Mouse (Mus musculus) heart, embryonic 14.5 days (tissue): Measurements from ENCODE around the gene Pla2r1. TPM values are rescaled to one million over a fixed set of nuclear protein-coding genes. Genes with fewer than 3 reads are reported as not detected.

Source experiments
- ATAC-seq: fragments of 200-750 bp; cut with Nextera tagmentation; 2 replicates; pipeline ENCODE4 v1.8.0; 2017; ENCODE audit warnings: low read depth, moderate TSS enrichment; ENCODE audit not compliant: insufficient number of reproducible peaks, insufficient read depth, low FRiP score
- H3K27ac ChIP-seq, 2 experiments: fragments of 200-500 bp in 1 of 2; fragments of 300-500 bp in 1 of 2; sonication (generic) in 1 of 2; replicated peaks in 1 of 2; 2 replicates each; pipeline ENCODE4 v1.5.1; 2012 to 2014; ENCODE audit warnings: low read depth in 2 of 2, low read length in 2 of 2, control low read depth in 1 of 2, mild to moderate bottlenecking in 1 of 2, mixed read lengths in 1 of 2; ENCODE audit not compliant: control insufficient read depth in 1 of 2, insufficient read depth in 1 of 2
- H3K27me3 ChIP-seq: fragments of 300-500 bp; sonication (generic); 2 replicates; pipeline ENCODE4 v1.6.1; 2014; ENCODE audit warnings: mild to moderate bottlenecking, low read length, control low read depth; ENCODE audit not compliant: control insufficient read depth, insufficient read depth
- H3K36me3 ChIP-seq: fragments of 300-500 bp; sonication (generic); 2 replicates; pipeline ENCODE4 v1.6.1; 2014; ENCODE audit warnings: mild to moderate bottlenecking, control low read depth, low read length, mixed read lengths; ENCODE audit not compliant: control insufficient read depth, insufficient read depth
- H3K4me1 ChIP-seq, 2 experiments: fragments of 200-500 bp in 1 of 2; fragments of 300-500 bp in 1 of 2; sonication (generic) in 1 of 2; 2 replicates each; pipeline ENCODE4 v1.6.1; 2012 to 2014; ENCODE audit warnings: low read length in 2 of 2, control low read depth in 1 of 2, mixed read lengths in 1 of 2; ENCODE audit not compliant: control insufficient read depth in 2 of 2, insufficient read depth in 2 of 2
- H3K4me2 ChIP-seq: fragments of 300-500 bp; sonication (generic); 2 replicates; pipeline ENCODE4 v1.6.1; 2014; ENCODE audit warnings: mild to moderate bottlenecking, low read length
- H3K4me3 ChIP-seq, 2 experiments: fragments of 200-500 bp in 1 of 2; fragments of 300-500 bp in 1 of 2; sonication (generic) in 1 of 2; 2 replicates each; pipeline ENCODE4 v1.5.1; 2012 to 2014; ENCODE audit warnings: low read length in 2 of 2, mild to moderate bottlenecking in 2 of 2, control low read depth in 1 of 2, low read depth in 1 of 2, moderate library complexity in 1 of 2; ENCODE audit not compliant: control insufficient read depth in 1 of 2, insufficient read depth in 1 of 2
- H3K9ac ChIP-seq: fragments of 300-500 bp; sonication (generic); 2 replicates; pipeline ENCODE4 v1.6.1; 2014; ENCODE audit warnings: mild to moderate bottlenecking, low read length
- H3K9me3 ChIP-seq: fragments of 300-500 bp; sonication (generic); 2 replicates; pipeline ENCODE4 v1.6.1; 2016; ENCODE audit warnings: low read length, control low read depth; ENCODE audit not compliant: control insufficient read depth
- WGBS: fragments of 180-500 bp; shearing (Covaris S2); extraction: QIAGEN DNeasy Blood & Tissue Kit; methylation state at CpG from one replicate; pipeline ENCODE4 v1.1.7; 2014; 5-methylcytosine and 5-hydroxymethylcytosine counted together
- polyA plus RNA-seq: library from polyadenylated mRNA; unstranded; fragments of >200 nt; fragmentation: Nextera tagmentation; extraction: Ambion mirVana; gene quantifications from 2 replicates; pipeline ENCODE4 v1.2.1, GENCODE M21; 2014

Pla2r1 gene
- polyA plus RNA-seq, 1 experiment from 2014 or later: 3.6 TPM

DNA sequence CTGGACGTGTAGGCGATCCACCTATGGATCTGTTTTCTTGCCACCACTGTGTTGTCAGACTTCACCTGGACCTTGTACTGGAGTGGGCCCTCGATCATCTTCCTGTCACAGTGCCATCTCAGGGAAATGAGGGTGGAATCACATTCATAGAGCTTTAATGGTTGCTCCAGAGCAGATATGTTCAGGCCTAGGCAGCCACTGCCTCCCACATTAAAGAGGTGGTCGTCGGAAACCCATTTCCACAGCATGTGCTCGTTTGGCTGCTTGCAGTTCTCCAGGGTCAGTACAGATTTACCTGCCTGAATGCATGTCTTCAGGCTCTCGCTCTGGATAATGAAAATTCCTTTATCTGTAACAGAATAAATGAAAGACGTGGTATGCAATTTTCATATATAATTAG, 18.4 kb downstream of the Pla2r1 start:
- H3K9me3 ChIP-seq: no peaks in the 10 kb centered on the region
- 0 out of 4 replicates have a peak, but pooled peaks cover 0 to 3% of the 10 kb centered on the region in 2 experiments for H3K4me1 ChIP-seq
- 86% methylated on average over 8 of the region's 8 CpGs for WGBS
- H3K36me3 ChIP-seq: no peaks in the 10 kb centered on the region
- no peak for ATAC-seq
- H3K4me3 ChIP-seq: no peak overlapping the region
- H3K27ac ChIP-seq: no peak overlapping the region
- no peak overlapping the region for H3K9ac ChIP-seq
- no peaks in the 10 kb centered on the region for H3K27me3 ChIP-seq
- H3K4me2 ChIP-seq: no peak overlapping the region

DNA sequence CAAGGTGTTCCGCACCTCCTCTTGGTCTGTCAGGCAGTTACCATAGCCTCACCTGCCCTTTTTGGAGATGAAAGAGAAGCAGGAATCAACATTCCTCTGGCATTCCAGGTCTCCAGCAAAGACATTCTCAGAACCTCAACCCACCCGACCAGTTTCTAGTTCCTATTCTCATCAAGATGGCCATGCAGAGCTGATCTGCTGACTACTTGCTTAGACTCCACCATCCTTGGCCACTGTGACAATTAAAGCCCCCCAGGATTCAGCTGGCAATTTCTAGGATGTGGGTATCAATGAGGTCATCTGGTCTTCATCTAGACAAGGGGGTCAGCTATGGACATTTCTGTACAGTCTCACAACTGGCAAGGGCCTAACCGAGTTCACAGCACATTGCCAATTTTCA, 20.1 kb downstream of the Pla2r1 start:
- H3K4me2 ChIP-seq: no peak overlapping the region
- WGBS: 75% methylated on average over 3 of the region's 3 CpGs
- H3K27ac ChIP-seq: no peak overlapping the region
- no peaks in the 10 kb centered on the region for H3K27me3 ChIP-seq
- H3K4me3 ChIP-seq: no peak overlapping the region
- no peak overlapping the region for H3K9ac ChIP-seq
- no peaks in the 10 kb centered on the region for H3K36me3 ChIP-seq
- H3K4me1 ChIP-seq: no peaks in the 10 kb centered on the region
- H3K9me3 ChIP-seq: no peaks in the 10 kb centered on the region
- ATAC-seq: no peak

DNA sequence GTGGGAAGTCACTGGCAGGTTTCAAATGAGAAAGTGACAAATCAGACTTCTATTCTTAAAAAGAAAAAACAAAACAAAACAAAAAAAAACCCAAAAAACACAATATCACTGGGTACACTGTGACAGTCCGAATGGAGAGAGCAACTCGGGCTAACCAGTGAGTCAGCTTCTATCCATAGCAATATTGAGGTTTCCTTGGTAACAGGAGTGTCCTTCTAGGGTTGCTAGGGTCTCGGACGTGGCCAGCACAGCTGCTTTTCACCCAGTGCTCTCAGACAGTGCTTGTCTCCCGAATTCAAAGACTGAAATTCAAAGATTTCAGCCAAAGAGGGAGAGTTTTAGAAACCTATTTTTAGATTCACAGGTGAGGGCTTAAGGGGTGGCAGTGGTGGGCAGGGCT, 20.6 kb downstream of the Pla2r1 start:
- no peaks in the 10 kb centered on the region for H3K36me3 ChIP-seq
- no peak overlapping the region for H3K4me2 ChIP-seq
- WGBS: 74% methylated on average over 5 of the region's 5 CpGs
- H3K9me3 ChIP-seq: no peaks in the 10 kb centered on the region
- H3K9ac ChIP-seq: no peak overlapping the region
- no peak overlapping the region for H3K4me3 ChIP-seq
- H3K27ac ChIP-seq: no peak overlapping the region
- no peaks in the 10 kb centered on the region for H3K4me1 ChIP-seq
- no peaks in the 10 kb centered on the region for H3K27me3 ChIP-seq
- ATAC-seq: no peak

DNA sequence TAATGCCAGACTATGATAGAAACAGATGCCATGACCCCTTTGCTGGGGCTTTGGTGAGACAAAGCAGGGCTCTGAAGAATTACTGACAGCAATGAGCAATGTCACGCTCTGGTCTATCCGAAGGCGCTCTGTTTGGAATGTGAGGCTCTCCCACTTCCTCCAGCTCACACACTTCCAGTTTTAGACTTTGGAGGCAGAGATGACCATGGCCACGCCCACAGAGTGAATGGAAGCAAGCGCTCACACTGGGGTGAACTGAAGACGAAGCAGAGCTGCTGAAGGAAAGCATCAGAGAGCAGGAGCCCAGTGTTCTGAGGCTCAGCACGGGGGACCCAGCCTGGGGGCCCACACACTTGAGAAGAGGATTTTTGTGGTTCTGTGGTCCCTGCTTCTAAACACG, 37.3 kb downstream of the Pla2r1 start:
- Histone ChIP-seq H3K4me1 (peaks cover 7 to 11% of the 10 kb centered on the region in 2 experiments), H3K9me3 (no peaks in the 10 kb centered on the region), H3K27ac (no peak overlapping the region), H3K4me2 (peak overlapping the region; percentile 59), H3K36me3 (no peaks in the 10 kb centered on the region), H3K4me3 (peak overlapping the region; percentile 21 to 29; a peak in 3 of 4 replicates), H3K27me3 (no peaks in the 10 kb centered on the region), H3K9ac (peak overlapping the region; percentile 39; the same call in 1 of the 2 replicates)
- WGBS: 14% methylated on average over 8 of the region's 8 CpGs
- ATAC-seq: no peak; the same call in 1 of the 2 replicates

DNA sequence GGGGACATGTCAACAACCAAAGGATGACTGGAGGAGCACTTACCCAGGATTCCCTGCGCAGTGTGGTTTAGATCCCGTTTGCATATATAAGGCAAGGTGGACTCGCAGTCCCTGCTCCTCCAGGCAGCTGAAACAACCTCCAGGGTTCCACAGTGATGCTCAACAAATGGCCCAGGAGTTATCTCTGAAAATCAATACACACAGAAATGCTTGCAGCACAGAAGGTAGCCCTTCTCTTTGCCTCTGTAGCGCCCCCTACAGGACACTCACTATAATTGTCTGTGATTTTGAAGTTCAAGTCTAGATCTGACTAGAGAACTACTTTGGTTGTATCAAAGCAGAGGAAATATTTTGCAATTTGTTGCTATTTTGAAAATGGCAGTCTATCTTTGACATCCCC, 38.2 kb downstream of the Pla2r1 start:
- Histone ChIP-seq H3K36me3 (no peaks in the 10 kb centered on the region), H3K4me2 (no peak overlapping the region), H3K4me3 (no peak overlapping the region), H3K27ac (no peak overlapping the region), H3K4me1 (peaks cover 7 to 11% of the 10 kb centered on the region in 2 experiments), H3K27me3 (no peaks in the 10 kb centered on the region), H3K9me3 (no peaks in the 10 kb centered on the region), H3K9ac (no peak overlapping the region)
- no peak for ATAC-seq
- 72% methylated on average over 4 of the region's 4 CpGs for WGBS

DNA sequence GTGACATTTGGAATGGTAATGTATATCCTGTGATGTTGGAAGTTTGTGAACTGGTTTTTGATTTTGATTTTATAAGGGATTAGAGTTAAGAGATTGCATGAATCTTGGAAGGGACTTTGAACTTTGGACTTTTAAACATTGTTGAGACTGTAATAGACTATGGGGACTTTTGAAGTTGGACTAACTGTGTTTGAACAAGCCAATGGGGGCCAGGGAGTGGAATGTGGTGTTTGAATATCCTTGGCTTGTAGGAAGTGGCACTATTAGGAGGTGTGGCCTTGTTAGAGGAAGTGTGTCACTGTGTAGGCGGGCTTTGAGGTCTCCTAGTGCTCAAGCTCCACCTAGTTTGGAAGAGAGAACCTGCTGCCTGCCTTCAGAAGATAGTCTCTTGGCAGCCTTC, 42.4 kb downstream of the Pla2r1 start:
- no peaks in the 10 kb centered on the region for H3K9me3 ChIP-seq
- no peak overlapping the region for H3K9ac ChIP-seq
- no peaks in the 10 kb centered on the region for H3K27me3 ChIP-seq
- no peak overlapping the region for H3K27ac ChIP-seq
- no peak overlapping the region for H3K4me3 ChIP-seq
- no peaks in the 10 kb centered on the region for H3K36me3 ChIP-seq
- WGBS: 100% methylated on average over 1 of the region's 1 CpGs
- peaks cover 4% of the 10 kb centered on the region in 2 experiments; a peak in 3 of 4 replicates for H3K4me1 ChIP-seq
- no peak for ATAC-seq
- no peak overlapping the region for H3K4me2 ChIP-seq

DNA sequence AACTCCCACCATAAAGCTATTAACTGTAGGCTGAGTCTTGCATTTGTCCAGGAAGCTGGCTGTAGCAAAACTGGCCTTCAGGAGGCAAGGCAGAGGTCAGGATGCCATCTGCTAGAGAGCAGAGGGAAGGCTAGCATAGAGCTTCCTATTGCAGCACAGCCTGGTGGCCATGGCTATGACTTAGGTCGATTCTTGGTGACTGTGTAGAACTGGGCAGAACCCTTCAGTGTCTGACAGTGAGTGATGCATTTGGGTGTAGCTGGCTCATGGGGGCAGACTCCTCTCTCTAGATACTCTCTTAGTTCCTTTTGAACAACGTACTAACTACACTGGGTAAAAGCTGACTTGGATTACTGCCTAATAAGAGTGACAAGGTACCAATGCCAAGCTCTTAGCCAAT, 48.0 kb downstream of the Pla2r1 start:
- Histone ChIP-seq H3K27ac (peak overlapping the region; percentile 51), H3K4me3 (no peak overlapping the region), H3K9me3 (no peaks in the 10 kb centered on the region), H3K4me2 (peak overlapping the region; percentile 11; the same call in 1 of the 2 replicates), H3K27me3 (no peaks in the 10 kb centered on the region), H3K9ac (no peak overlapping the region), H3K4me1 (peaks cover 7 to 18% of the 10 kb centered on the region in 2 experiments), H3K36me3 (no peaks in the 10 kb centered on the region)
- no peak for ATAC-seq
- WGBS: 22% methylated on average over 2 of the region's 2 CpGs

DNA sequence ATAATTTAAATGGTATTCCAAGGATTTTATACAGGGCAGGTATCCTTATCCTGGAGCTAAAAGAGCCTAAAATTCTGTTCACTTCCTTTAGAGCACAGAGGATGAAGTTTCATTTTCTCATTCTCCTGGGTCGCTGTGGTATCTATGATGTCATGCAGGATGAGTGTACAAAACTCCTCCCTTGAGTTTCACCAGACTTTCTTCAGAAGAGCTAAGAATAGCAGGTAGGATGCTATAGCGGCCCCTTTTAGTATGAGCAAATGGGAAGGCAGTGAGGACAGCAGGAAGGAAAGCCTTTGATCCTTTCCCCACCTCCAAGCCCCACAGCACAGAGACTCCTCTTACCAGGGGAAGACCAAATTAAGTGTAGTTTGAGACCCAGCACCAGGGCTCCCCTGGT, 48.4 kb downstream of the Pla2r1 start:
- H3K36me3 ChIP-seq: no peaks in the 10 kb centered on the region
- peak overlapping the region; percentile 11; the same call in 1 of the 2 replicates for H3K4me2 ChIP-seq
- H3K27ac ChIP-seq: peak overlapping the region; percentile 51
- H3K4me1 ChIP-seq: peaks cover 7 to 18% of the 10 kb centered on the region in 2 experiments
- no peak for ATAC-seq
- WGBS: 4% methylated on average over 2 of the region's 2 CpGs
- no peaks in the 10 kb centered on the region for H3K9me3 ChIP-seq
- no peak overlapping the region for H3K4me3 ChIP-seq
- no peak overlapping the region for H3K9ac ChIP-seq
- H3K27me3 ChIP-seq: no peaks in the 10 kb centered on the region
